Mouse (Mus musculus) right cerebral cortex, postnatal 25 days (tissue): ENCODE results near the gene Gbx2.

Source experiments
- DNase-seq: peaks from one replicate; pipeline ENCODE4 v3.0.0; 2022

Gene Gbx2

GRCm38 (mm10) chr1:89934316-89935260 lies 3.6 kb upstream of the Gbx2 start:
- no peak for DNase-seq

- no peak for DNase-seq
These were observed 2.8 kb upstream of the Gbx2 start for GRCm38 (mm10) chr1:89933786-89934185.

- no peak for DNase-seq
These were observed 2.0 kb upstream of the Gbx2 start for GRCm38 (mm10) chr1:89933028-89933427.

- no peak for DNase-seq
These were observed 1.6 kb upstream of the Gbx2 start for GRCm38 (mm10) chr1:89932616-89933015.

- DNase-seq, result no peak
These were observed 1.0 kb upstream of the Gbx2 start for GRCm38 (mm10) chr1:89932021-89932423.

GRCm38 (mm10) chr1:89930551-89930950 lies 428 bp downstream of the Gbx2 start:
- no peak for DNase-seq

- no peak for DNase-seq
These were observed 1.1 kb downstream of the Gbx2 start for GRCm38 (mm10) chr1:89929721-89930505.

GRCm38 (mm10) chr1:89929181-89929580 lies 1.8 kb downstream of the Gbx2 start:
- DNase-seq, result no peak

GRCm38 (mm10) chr1:89928676-89929075 lies 2.3 kb downstream of the Gbx2 start:
- no peak for DNase-seq

- DNase-seq, result no peak
These were observed 3.8 kb downstream of the Gbx2 start for GRCm38 (mm10) chr1:89927061-89927661.

- no peak for DNase-seq
These were observed 4.4 kb downstream of the Gbx2 start for GRCm38 (mm10) chr1:89926583-89927060.

GRCm38 (mm10) chr1:89925501-89926190 lies 5.3 kb downstream of the Gbx2 start:
- no peak for DNase-seq

- DNase-seq, result no peak
These were observed 7.3 kb downstream of the Gbx2 start for GRCm38 (mm10) chr1:89923642-89924020.

- DNase-seq, result no peak
These were observed 7.9 kb downstream of the Gbx2 start for GRCm38 (mm10) chr1:89922883-89923641.

GRCm38 (mm10) chr1:89922282-89922681 lies 8.7 kb downstream of the Gbx2 start:
- no peak for DNase-seq

- DNase-seq, result no peak
These were observed 9.2 kb downstream of the Gbx2 start for GRCm38 (mm10) chr1:89921806-89922205.

GRCm38 (mm10) chr1:89919206-89919605 lies 11.8 kb downstream of the Gbx2 start:
- no peak for DNase-seq

GRCm38 (mm10) chr1:89918111-89918510 lies 12.9 kb downstream of the Gbx2 start:
- no peak for DNase-seq

- no peak for DNase-seq
These were observed 17.4 kb downstream of the Gbx2 start for GRCm38 (mm10) chr1:89913611-89914010.

- DNase-seq, result no peak
These were observed 18.6 kb downstream of the Gbx2 start for GRCm38 (mm10) chr1:89912392-89912791.

GRCm38 (mm10) chr1:89909796-89910195 lies 21.2 kb downstream of the Gbx2 start:
- DNase-seq, result no peak

GRCm38 (mm10) chr1:89902641-89903040 lies 28.3 kb downstream of the Gbx2 start:
- no peak for DNase-seq
